Mouse (Mus musculus) urinary bladder, postnatal 0 days (tissue): ENCODE measurements around the gene Lrrc74b. TPM values are rescaled to one million over a fixed set of nuclear protein-coding genes. Genes with fewer than 3 reads are reported as not detected.

Experiments used
- polyA plus RNA-seq: library from polyadenylated mRNA; unstranded; fragments of >200 nt; fragmentation: Nextera tagmentation; extraction: Ambion mirVana; gene quantifications from 2 replicates; pipeline ENCODE4 v1.2.1, GENCODE M21; 2015

Gene Lrrc74b
- polyA plus RNA-seq, result 0.07 and 0.10 TPM in 2 replicates

DNA sequence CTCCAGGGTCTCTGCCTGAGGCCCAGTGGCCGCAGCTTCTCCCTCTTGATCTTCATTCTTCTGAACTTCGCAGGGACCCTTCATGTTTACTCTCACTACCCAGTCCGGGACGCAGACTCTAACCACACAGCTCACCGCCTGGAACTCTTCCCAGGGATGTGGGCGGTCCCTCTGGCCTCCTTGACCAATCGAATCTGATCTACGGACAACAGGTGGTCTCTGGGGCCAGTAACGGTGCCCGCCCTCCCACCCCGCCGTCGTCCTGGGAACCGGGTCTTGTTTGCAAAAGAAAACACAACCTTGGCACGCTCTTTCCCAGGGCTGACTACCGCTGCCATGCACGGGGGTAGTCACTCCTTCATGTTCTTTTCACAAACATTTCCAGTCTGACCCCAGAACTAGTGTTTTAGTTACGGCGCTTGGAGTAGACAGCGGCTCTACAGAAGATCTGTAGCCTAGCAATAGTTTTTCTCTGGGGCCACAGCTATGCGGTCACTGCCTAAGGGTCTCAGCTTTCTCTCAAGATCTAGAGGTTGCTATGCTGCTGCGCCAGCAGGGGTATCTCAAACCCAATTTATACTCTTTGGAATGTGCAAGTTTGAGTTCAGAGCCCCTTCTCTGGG lies at the start of gene Lrrc74b:
Lrrc74b (minus strand) TSS at position 120 of the 623 bp plus-strand sequence.

DNA sequence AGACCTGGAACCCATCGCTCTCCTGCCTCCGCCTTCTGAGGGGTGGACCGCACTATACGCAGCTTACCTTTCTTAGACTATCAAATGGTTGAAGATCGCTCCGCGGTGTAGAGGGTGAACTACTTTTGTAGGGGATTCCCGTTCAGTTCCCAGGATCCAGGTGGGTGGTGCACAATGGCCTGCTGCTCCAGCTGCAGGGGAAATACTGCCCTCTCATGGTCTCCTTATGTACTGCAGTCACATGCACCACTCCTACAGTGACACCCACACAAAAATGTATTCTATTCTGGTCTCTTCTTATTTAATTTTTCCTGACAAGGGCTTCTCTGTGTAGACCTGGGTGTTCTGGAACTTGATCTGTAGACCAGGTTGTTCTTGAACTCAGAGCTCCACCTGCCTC lies 22.0 kb upstream of the Lrrc74b start, which contains the start of gene Slc7a4:
Slc7a4 (minus strand) TSS at position 151 of the 400 bp plus-strand sequence.

DNA sequence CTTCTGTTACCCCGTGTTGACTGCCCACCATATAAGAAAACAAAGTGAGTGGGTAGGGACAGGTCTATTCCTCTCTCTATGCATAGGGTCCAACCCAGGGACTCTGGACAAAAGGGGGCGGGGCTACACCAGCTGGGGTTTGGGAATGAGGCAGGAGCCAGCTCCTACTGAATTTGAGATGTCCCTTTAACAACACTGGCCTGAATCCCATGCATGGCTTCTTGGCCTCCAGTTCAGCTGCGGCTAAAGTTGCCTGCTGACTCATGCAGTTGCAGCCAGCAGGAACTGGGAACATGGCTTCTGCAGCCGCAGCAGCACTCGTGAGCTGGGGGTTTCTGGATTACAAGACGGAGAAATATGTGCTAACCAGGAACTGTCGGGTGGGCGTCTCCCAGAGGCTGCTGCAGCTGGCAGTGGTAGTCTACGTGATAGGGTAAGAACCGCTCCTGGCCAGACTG lies 733 bp upstream of the Lrrc74b start, which contains the start of gene P2rx6:
P2rx6 (plus strand) TSS at position 135 of the 458 bp plus-strand sequence.

DNA sequence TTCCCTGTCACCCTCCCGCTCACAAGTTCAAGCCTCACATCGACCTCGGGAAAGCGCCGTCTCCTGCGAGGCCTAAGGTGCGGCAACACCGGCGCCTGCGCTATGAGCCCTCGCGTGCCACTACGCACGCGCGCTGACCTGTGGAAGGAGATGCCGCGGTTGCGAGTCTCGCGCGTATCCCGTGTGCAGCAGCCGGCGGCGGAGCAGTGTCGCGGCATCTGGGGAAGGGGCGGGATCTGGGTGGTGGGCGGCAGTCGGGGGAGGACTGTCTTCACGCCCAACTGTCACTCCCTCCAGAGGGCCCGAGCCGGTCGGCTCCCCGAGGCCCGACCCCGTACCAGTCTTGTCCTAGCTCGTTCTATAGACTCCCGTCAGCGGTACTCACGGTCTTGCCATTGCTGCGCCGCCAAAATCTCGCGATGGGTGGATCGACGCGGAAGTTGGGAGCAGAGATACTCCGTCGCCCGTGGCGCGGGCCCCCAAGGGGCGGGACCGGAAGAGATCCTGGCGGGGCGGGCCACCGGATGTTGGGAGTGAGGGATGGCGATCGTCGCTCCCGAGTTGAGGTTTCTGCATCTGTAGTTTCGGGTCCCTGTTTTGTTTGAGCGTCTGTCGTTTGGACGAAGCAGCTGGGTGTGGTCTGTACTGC lies 30.3 kb downstream of the Lrrc74b start, which contains the start of gene Thap7:
Thap7 (minus strand) TSS at position 497 of the 649 bp plus-strand sequence.

DNA sequence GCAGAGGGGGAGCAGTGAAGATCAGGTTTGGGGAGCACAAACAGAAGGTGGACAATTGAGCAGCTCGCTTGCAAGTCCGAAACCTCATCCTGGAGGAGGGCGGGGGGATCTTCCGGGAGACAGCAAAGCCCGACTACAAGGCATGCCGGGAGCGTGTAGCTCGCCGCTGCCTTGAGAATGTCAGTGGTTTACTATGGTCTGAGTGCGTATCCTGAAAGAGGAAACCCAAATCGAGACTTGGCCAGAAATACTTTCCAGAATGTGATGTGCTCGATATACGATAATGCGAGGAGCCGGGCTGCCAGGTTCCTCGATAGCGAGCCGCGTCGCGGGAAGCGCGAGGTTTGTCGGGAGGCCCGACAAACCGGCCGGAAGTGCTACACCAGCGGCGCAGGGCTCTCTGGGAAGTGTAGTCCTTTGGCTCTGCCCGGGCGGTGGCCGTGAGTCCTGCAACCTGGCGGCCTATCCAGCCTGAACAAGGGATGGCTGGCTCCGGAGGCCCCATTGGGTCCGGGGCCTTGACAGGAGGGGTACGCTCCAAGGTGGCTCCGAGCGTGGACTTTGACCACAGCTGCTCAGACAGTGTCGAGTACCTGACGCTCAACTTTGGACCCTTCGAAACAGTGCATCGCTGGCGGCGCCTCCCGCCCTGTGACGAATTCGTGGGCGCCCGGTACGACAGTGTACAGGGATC lies 52.4 kb downstream of the Lrrc74b start, which contains the start of gene Lztr1:
Lztr1 (plus strand) TSS at position 143 of the 694 bp plus-strand sequence.

Other genes with a start within 250 kb of the Lrrc74b start
- 0.24 and 0.35 TPM in 2 replicates for gene Serpind1, start 229.9 kb downstream of the Lrrc74b start, polyA plus RNA-seq
- 12.3 and 13.3 TPM in 2 replicates for gene Snap29, start 155.3 kb downstream of the Lrrc74b start, polyA plus RNA-seq
- 17.7 and 19.5 TPM in 2 replicates for gene Pi4ka, start 154.9 kb downstream of the Lrrc74b start, polyA plus RNA-seq
- gene Crkl, start 109.3 kb downstream of the Lrrc74b start, polyA plus RNA-seq, result 30.0 and 30.1 TPM in 2 replicates
- 0.06 and 0.08 TPM in 2 replicates for gene Aifm3, start 71.6 kb downstream of the Lrrc74b start, polyA plus RNA-seq
- 35.7 and 35.8 TPM in 2 replicates for gene Lztr1, start 52.6 kb downstream of the Lrrc74b start, polyA plus RNA-seq
- gene Thap7, start 30.1 kb downstream of the Lrrc74b start, polyA plus RNA-seq, result 43.0 and 44.5 TPM in 2 replicates
- 1.2 and 1.5 TPM in 2 replicates for gene P2rx6, start 638 bp upstream of the Lrrc74b start, polyA plus RNA-seq
- 8.8 and 9.6 TPM in 2 replicates for gene Slc7a4, start 22.0 kb upstream of the Lrrc74b start, polyA plus RNA-seq
- 9.0 and 9.5 TPM in 2 replicates for gene Smpd4, start 58.1 kb upstream of the Lrrc74b start, polyA plus RNA-seq
- 3.1 and 4.2 TPM in 2 replicates for gene Ccdc74a, start 85.2 kb upstream of the Lrrc74b start, polyA plus RNA-seq
- 31.4 and 35.8 TPM in 2 replicates for gene Med15, start 171.6 kb upstream of the Lrrc74b start, polyA plus RNA-seq
- 28.1 and 30.7 TPM in 2 replicates for gene Klhl22, start 198.4 kb upstream of the Lrrc74b start, polyA plus RNA-seq
- 9.4 and 11.1 TPM in 2 replicates for gene Scarf2, start 236.0 kb upstream of the Lrrc74b start, polyA plus RNA-seq